Mouse (Mus musculus): ENCODE data around the gene Mvp.
A peak's percentile ranks its signal among the peaks of the same experiment; 100 is the strongest.

Gene Mvp

DNA sequence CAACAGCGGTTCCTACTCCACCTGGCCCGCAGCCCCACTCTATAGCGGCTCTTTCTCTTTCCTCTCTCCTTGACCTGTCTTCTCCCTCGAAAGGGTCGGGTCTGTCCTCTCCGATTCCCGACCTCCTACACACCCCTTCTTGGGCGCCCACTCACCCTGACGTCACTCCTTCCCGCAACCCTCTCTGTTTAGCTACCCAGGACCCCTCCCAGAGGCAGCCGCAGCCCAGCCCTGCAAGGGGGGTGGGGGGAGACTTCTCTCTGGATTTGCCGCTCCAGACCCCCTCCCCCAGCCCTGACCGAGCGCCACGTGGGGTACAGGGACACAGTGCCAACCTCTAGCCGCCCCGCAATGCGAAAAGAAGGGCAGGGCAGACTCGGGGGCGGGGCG lies 65.0 kb downstream of the Mvp start, which contains the start of gene Asphd1:
Gene Asphd1, minus strand, starts transcription at position 180 of the 390 bp plus-strand sequence.
- no peak for DNase-seq

GRCm38 (mm10) chr7:126948626-126949025 lies 65.8 kb downstream of the Mvp start:
- DNase-seq, result no peak

DNA sequence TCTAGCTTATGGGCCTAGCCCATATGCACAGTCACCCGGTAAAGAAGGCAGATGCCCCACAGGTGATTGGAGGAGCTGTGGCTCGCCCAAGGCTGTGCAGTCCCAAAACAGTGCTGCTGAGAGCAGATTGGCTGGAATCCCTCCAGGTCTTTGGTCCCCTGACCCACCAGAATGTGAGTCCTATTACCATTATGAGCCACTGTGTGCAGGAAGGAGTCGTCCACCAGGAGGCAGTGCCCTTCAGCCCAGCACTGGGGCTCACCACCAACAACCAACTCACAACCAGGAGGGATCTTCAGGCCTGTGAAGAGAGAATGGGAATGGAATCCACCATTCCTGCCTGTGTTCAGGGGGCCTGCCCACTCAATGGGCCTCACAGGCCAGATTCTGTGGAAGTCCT lies 67.9 kb downstream of the Mvp start:
- DNase-seq, result peak; percentile 92

GRCm38 (mm10) chr7:126941801-126942200 lies 72.6 kb downstream of the Mvp start:
- no peak for DNase-seq

DNA sequence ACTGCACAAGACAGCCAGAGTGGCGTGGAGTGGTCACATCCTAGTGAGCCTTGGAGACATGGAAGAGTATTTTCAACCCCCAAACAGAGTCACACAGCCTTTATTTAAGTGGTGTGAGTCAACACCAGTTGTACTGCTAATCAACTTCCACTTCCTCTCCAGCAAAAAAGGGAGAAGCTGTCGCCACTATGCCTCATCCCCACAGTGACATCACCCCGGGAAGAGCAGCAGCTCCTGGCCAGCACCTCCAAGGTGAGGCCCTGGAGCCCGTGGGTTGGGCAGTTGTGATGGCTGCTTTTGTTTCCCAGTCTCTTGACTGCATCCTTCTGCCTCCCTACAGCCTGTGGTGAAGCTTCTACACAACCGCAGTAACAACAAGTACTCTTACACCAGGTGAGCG lies 73.2 kb downstream of the Mvp start:
- DNase-seq, result no peak

Data from heart, adult 11 months (tissue).